Mouse (Mus musculus) inflammation-experienced regulatory T-cells, adult 6 months (primary cell): Measurements from ENCODE around the gene 4921507P07Rik. TPM values are rescaled to one million over a fixed set of nuclear protein-coding genes. Genes with fewer than 3 reads are reported as not detected.
A peak's percentile ranks its signal among the peaks of the same experiment; 100 is the strongest.

Experiments used
- ATAC-seq: one replicate; pipeline ENCODE4 v1.8.0; 2017
- polyA plus RNA-seq, 3 experiments: library from polyadenylated mRNA; unstranded; fragments of 100-300 nt; shearing (Covaris generic); gene quantifications; one replicate each; pipeline ENCODE4 v1.2.1; 2017

The 4921507P07Rik gene
- polyA plus RNA-seq, 3 experiments from 2014 or later, result 0.20 to 0.94 (median 0.64) TPM

DNA sequence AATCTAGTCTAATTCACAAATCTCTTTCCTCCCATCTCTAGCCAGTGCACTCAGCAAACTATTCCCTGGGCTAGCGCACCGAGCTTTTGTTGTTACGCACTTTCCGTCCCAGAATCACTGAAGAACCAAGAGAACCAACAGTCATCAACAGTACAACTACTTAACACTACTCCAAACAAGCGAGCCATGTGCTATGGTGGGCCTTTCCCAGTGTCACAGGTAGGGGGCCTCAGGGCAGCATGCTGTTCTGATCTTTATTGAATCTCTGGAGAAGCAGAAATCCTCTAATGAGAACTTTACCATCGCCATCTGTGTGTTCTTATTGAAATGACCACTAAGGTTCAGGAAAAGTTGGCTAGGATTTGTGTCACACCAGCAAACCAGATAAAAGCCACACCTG, 38.9 kb downstream of the 4921507P07Rik start:
- no peak for ATAC-seq

DNA sequence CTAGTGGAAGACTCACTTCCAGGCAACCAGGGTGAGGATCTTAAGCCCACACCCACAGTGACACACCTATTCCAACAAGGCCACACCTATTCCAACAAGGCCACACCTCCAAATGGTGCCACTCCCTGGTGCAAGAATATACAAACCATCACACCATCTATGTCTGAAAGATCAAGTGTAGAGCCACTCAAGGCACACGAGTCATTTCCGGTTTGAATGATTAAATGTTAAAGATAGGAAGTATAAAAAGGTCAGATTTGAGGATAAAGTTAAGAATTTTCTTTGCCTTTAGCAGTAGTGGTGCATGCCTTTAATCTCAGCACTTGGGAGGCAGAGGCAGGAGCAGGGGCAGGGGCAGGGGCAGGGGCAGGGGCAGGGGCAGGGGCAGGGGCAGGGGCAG, 42.2 kb downstream of the 4921507P07Rik start:
- peak; percentile 78 for ATAC-seq

DNA sequence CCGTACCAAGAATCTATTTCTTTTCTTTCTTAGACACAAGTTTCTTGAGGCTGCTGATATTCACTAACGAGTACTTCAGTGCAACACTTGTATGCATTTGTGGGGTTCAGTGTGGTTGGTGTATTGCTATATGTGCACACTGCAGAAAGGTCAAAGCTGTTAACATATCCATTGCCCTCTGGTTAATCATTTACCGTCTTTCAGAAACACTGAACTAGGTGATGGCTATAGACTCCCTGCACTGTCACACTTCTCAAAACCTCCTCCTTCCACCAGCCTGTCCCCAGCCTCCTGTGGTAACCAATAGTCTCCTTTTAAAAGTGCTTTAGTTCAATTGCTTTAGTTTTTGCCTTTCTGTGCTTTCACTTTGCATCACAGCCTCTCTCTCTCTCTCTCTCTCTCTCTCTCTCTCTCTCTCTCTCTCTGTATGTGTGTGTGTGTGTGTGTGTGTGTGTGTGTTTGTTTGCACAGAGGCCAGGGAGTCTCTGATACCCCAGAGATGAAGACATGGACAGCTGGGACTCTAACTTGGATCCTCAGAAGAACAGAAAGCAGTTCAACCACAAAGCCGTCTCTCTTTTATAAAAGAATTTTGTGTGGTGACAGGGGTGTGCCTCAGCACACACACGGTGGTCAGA, 43.4 kb downstream of the 4921507P07Rik start:
- ATAC-seq, result peak; percentile 29

DNA sequence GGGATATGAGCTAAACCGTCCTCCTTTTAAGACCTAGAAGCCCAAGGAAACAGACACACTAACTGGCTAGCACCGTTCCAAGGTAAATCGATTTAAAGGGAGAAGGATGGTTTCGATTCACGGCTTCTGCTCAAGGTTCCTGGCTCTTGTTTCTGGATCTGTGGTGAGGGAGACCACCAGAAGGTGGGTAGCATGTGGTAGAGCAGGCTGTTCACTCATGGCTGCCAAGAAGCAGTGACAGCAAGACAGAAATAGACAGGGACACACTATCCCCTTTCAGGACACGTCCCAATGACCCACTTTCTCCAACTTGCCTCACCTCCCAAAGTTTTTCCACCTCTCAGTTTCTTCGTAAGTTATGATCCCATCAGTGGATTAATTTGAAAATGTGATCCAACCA, 46.6 kb downstream of the 4921507P07Rik start:
- ATAC-seq, result no peak

DNA sequence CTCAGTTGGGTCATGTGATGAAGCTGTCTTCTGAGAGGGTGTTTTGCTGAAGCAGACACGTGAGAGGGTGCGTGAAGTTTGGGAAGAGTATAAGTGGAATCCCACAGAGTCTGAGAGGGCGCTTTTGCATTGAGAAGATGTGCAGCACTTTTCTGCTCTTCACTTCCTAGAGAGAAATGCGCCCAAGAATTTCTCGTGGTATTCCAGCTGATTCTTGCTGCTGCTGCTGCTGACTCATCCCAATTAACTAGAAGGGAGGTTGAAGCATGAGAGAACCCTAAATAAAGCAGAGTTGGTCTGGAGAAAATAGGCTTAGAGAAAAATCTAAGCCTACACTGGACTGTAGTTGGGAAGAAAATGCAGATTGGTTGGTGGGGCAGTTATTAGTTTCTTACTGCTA, 47.4 kb downstream of the 4921507P07Rik start:
- no peak for ATAC-seq

DNA sequence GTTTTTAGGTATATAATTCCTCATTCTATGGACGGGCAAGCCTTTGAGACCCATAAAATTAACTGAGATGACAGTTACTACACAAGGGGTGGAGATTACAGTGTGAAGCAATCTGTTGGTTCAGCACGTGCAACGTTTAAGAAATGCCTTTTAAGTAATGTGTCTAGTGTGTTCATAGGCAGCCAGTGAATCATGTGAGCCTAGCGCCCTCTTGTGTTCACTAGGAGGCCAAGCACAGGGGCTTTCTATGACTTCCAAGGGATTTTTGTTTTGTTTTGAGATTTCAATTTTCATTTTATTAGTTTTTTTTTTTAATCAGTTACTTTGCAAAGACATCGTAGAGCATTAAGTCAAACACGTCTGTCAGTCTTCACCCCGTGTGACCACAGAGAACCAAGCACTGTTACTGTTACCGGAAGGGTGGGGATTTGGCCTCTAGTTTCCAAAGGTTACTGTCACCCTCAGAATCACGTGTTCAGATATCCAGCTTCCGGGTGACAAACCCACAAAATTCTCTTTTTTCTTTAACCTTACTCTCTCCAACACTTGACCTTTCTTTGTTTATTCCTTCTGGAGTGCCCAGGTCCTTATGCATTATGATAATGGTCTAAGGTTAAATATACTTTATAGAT, 50.9 kb downstream of the 4921507P07Rik start:
- ATAC-seq, result peak; percentile 89

DNA sequence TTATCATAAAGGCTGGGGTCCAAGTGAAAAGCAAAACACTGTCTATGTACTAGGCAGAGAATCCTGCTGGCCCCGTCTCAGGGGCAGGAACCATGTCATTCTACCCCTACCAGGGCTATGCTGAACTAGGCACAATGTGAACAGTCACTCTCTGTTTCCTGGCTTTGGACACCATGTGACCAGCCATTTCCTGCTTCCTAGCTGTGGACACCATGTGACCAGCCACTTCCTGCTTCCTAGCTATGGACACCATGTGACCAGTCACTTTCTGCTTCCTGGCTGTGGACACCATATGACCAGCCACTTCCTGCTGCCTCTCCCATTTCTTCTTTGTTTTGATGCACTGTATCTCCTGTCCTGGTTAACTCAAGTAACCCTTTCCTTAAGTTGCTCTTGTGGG, 53.9 kb downstream of the 4921507P07Rik start:
- ATAC-seq, result peak; percentile 12

DNA sequence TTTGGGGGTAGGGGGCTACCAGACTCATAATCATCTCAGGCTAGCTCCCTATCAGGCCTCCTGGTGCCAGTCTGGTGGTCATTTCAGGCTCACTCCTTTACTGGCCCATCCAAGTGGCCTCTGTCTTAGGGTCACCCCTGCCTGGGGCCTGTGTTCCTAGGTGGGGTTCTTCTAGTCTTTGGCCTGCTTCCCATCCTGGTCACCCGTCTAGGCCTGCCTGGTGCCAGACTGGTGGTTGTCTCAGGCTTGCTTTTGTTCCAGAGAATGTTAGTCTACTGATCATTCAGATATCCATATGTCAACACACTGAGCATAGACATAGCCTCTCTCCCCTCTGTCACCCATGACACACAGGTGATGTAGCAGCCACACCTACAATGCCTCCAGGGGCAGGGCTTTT, 56.8 kb downstream of the 4921507P07Rik start:
- ATAC-seq, result no peak

DNA sequence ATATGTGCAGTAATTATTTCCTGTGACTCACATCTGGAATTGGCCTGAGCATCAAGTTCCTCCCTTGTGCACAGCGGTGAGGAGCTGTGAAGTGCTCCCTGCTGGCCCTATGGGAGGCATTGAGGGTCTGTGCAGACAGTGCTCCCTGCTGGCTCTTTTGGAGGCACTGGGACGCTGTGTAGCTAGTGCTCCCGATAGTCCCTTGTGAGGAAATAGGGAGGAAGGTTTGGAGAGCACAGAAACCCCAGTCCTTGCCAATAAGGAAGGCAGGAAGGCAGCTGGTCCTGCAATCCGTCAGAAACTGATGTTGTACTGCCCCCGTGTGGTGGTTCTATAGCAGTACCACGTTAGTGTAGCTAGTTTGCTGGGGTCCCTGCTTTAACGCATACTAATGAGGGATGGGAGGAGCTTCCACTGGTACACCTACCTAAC, 60.0 kb downstream of the 4921507P07Rik start:
- peak; percentile 80 for ATAC-seq

DNA sequence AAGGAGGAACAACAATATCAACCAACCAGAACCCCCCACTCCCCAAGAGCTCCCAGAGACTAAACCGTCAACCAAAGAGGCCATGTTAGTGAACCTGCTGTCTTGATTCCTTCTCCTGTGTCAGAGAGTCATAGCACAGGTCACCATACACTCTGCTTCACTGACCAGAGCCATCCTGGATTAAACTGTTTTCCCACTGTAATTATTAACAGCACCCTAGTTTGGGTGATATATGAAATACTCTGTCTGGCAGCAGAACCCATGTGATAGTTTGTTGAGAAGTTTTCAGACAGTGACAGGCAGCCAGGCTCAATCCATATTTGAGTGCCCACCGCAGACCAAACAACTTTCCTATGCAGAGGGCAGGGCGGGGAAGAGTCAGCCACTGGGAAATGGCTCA, 61.1 kb downstream of the 4921507P07Rik start:
- no peak for ATAC-seq

DNA sequence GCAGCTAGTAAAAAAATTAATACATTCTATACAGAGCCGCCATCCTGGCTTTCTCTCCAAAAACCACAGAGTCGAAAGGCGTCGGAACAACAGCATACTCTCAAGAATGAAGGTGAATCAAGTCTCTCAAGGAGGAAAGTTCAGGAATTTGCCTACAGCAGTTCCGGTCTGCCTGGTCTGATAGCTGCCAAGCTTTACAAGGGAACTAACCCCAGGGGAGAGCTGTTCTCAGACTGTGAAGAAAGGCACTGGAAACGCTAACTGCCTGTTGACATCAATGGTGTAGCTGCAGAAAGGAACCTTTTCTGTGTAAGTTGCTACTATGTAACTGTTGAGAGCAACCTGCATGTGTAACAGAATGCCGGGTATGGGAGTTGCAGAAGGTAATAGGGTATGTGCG, 64.5 kb downstream of the 4921507P07Rik start:
- ATAC-seq, result no peak

DNA sequence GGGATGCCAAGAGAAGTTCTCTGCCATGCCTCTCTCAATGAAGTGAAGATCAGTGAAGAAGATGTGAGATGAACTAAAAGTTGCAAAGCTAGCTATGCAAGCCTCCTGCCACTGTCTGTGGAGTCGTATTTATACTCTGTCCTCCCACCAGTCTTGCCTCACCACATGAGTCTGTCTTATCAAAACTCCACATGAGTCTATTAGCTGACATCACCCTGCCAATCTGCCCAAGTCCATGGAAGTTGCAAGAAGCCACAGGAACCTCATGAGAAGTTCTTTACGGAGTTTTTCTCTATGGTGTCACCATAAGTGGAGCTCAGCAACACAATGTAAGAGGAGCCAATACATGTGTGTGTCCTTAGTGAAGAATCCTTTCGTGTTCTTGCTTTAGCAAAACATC, 65.4 kb downstream of the 4921507P07Rik start:
- no peak for ATAC-seq

DNA sequence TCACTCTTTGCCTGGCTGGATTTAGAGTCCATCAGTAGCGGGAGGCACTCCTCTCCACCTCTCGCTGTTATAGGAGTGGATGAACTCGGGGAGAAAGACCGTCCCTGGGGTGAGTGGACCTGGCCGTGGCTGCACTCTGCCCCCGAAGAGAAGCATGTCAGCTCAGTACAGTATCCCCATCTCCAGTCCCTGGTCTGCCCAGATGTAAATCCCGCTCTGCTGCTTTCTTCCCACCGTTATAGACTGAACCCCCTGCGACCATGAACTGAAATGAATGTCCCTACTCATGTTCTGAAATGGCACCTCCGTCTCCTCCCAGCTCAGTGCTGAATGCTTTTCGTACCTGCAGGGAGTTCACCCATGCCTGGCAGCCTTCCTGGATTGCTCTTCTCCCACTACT, 67.2 kb downstream of the 4921507P07Rik start:
- no peak for ATAC-seq

DNA sequence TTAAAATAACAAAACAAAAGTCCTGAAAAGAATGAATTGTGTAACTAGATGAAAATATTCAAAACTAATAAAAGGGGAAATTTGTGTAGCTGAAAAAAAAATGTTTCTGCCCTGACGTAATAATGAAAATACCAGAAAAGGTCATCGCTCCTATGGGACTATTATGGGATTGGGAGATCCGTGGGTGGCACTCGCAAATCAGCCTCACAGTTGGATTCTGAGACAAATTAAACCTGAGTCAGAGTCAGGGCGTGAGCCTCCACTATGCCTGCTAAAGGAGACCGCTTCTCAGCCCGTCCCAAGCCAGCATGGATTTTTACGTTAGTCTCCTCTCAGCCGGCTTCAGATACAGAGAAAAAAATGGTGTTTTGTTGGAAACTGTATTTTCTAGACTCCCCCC, 69.0 kb downstream of the 4921507P07Rik start:
- ATAC-seq, result no peak

DNA sequence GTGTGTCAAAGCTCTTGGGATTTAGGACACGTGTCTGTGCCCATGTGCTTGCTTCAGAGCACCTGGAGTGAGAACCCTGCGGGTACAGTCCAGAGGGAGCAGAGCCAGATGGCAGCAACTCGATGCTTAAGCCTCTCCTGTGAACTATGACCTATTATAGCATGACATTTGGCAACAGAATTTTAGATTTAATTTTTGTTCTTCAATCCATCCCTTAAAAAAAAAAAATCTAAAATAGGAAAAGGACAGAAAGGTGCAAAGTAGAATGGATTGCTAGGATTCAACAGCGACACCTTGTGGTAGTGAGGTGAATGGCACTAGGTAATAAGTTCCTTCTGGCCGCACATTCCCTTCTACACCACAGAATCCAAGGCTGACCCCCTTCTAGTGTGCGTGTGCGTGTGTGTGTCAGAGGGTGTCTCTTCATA, 69.8 kb downstream of the 4921507P07Rik start:
- ATAC-seq, result peak; percentile 65

DNA sequence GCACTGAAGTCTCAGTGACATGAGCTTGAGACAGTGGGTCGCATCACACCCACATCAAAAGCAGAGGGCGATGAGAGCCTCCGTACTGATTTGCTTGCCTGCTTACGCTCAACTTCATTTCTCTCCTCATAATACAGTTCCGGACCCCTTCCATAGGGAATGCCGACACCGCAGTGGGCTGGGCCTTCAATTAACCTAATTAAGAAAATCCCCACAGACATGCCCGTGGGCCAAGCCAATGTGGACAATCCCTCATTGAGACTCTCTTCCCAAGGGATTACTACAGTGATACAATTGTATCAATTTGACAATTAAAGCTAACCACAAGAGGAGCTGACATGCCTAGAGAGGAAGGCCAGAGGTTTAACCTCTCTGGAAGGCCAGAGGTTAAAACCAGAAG, 70.6 kb downstream of the 4921507P07Rik start:
- no peak for ATAC-seq

DNA sequence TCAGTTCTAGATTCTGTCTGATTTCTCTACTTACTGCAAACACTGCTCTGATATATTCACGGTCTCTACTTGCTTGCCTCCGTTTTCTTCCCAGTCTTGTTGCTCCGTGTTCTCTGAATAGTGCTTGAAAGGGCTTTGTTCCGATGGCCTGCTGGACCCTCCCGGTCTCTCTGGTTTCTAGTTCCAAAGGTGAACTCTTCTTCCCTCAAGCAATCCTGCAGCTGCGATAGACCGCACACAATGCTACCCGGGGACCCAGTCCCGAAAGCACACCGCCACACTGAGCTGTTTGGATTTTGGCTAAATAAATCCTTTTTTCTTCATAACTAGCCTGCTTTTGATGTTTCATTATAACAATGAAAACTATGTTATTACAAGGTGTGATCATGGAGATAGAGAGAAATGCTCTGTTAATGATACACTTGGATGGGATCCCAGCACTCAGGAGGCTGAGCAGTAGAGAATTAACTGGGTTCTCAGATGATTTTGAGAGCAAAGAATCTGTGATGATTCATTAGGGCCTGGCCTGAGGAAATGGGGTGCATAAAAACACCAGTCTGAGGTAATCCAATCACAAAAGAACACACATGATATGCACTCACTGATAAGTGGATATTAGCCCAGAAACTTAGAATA, 72.1 kb downstream of the 4921507P07Rik start:
- no peak for ATAC-seq

Other genes starting within 250 kb of the 4921507P07Rik start
- 10 to 100 TPM; 29.3 to 61.8 (median 33.5) TPM for gene Osbpl3, start 140.4 kb downstream of the 4921507P07Rik start, polyA plus RNA-seq
- 10 to 100 TPM; 30.7 to 35.0 (median 30.7) TPM for gene Cycs, start 30.1 kb downstream of the 4921507P07Rik start, polyA plus RNA-seq
- gene Npvf, start 57.8 kb upstream of the 4921507P07Rik start, polyA plus RNA-seq, result not detected